Mouse (Mus musculus): Measurements from ENCODE around the gene Ucp3. TPM values are rescaled to one million over a fixed set of nuclear protein-coding genes. Genes with fewer than 3 reads are reported as not detected.

Gene Ucp3
- polyA plus RNA-seq, 1 experiment from 2014 or later: not detected

GRCm38 (mm10) chr7:100448985-100449384 is 23.8 kb upstream of the Ucp3 start:
- peaks cover 81% of the 10 kb centered on the region for H3K36me3 ChIP-seq (ENCODE audit: control insufficient read depth, insufficient read depth, low read length)
- H3K4me3 ChIP-seq (ENCODE audit: low read depth, low read length): no peak overlapping the region
- no peak overlapping the region for H3K4me2 ChIP-seq (ENCODE audit: low read length)
- no peaks in the 10 kb centered on the region for H3K27me3 ChIP-seq (replicated peaks; ENCODE audit: control insufficient read depth, insufficient read depth, low read length)
- no peaks in the 10 kb centered on the region for H3K9me3 ChIP-seq (ENCODE audit: control insufficient read depth, low read length)
- WGBS: 94% methylated on average over 3 of the region's 3 CpGs
- H3K4me1 ChIP-seq (replicated peaks; ENCODE audit: control insufficient read depth, insufficient read depth, low read length): no peaks in the 10 kb centered on the region
- no peak overlapping the region for H3K27ac ChIP-seq (ENCODE audit: low read depth)
- no peak for DNase-seq (ENCODE audit: low spot score)
- no peak for ATAC-seq (replicated peaks; ENCODE audit: low FRiP score, low TSS enrichment, low read depth)
- no peak overlapping the region for H3K9ac ChIP-seq (ENCODE audit: low read length)

GRCm38 (mm10) chr7:100458153-100458552 is 14.6 kb upstream of the Ucp3 start:
- DNase-seq (ENCODE audit: low spot score) (no peak), ATAC-seq (replicated peaks; ENCODE audit: low FRiP score, low TSS enrichment, low read depth) (no peak)
- H3K27ac ChIP-seq (ENCODE audit: low read depth): no peak overlapping the region
- no peaks in the 10 kb centered on the region for H3K4me1 ChIP-seq (replicated peaks; ENCODE audit: control insufficient read depth, insufficient read depth, low read length)
- H3K4me3 ChIP-seq (ENCODE audit: low read depth, low read length): no peak overlapping the region
- no peaks in the 10 kb centered on the region for H3K9me3 ChIP-seq (ENCODE audit: control insufficient read depth, low read length)
- no peaks in the 10 kb centered on the region for H3K27me3 ChIP-seq (replicated peaks; ENCODE audit: control insufficient read depth, insufficient read depth, low read length)
- no peak overlapping the region for H3K9ac ChIP-seq (ENCODE audit: low read length)
- peaks cover 71% of the 10 kb centered on the region for H3K36me3 ChIP-seq (ENCODE audit: control insufficient read depth, insufficient read depth, low read length)
- H3K4me2 ChIP-seq (ENCODE audit: low read length): no peak overlapping the region
- 73% methylated on average over 1 of the region's 1 CpGs for WGBS

GRCm38 (mm10) chr7:100459862-100460261 is 12.9 kb upstream of the Ucp3 start:
- Histone ChIP-seq H3K9me3 (ENCODE audit: control insufficient read depth, low read length) (no peaks in the 10 kb centered on the region), H3K36me3 (ENCODE audit: control insufficient read depth, insufficient read depth, low read length) (peaks cover 54% of the 10 kb centered on the region)

DNA sequence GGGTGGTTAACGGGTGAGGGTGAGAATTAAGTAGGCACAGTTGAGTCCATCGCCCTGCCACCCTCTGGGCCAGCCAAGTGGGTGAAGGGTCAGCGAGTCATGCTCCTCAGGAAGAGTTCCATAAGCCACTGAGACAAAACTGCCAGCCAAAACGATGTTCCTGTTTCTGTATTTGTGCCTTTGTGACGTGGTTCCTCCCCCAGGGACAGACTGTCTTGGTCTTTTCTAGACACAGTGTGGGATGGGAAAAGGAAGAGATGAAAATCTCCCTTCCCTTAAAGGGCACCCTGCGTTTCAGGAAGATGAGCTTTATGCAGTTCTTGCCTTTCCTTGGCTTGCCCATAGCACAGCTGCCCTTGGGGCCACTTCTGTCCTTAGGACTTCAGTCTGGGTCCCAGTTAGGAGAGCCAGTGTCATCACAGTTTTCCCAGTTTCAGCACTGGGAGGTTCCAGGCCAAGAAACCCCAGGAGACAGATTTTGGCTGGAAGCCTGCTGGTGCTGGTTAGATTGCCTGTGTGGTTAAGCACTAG is 11.1 kb upstream of the Ucp3 start:
- H3K27ac ChIP-seq (ENCODE audit: low read depth): no peak overlapping the region
- 86% methylated on average over 6 of the region's 6 CpGs for WGBS
- H3K4me2 ChIP-seq (ENCODE audit: low read length): no peak overlapping the region
- ATAC-seq (replicated peaks; ENCODE audit: low FRiP score, low TSS enrichment, low read depth): no peak
- peaks cover 7% of the 10 kb centered on the region; the same call in 1 of the 2 replicates for H3K4me1 ChIP-seq (replicated peaks; ENCODE audit: control insufficient read depth, insufficient read depth, low read length)
- no peak overlapping the region for H3K4me3 ChIP-seq (ENCODE audit: low read depth, low read length)
- peaks cover 38% of the 10 kb centered on the region for H3K36me3 ChIP-seq (ENCODE audit: control insufficient read depth, insufficient read depth, low read length)
- H3K9ac ChIP-seq (ENCODE audit: low read length): no peak overlapping the region
- no peaks in the 10 kb centered on the region for H3K27me3 ChIP-seq (replicated peaks; ENCODE audit: control insufficient read depth, insufficient read depth, low read length)
- no peak for DNase-seq (ENCODE audit: low spot score)
- no peaks in the 10 kb centered on the region for H3K9me3 ChIP-seq (ENCODE audit: control insufficient read depth, low read length)

More at GRCm38 (mm10) chr7:100459862-100460261, 12.9 kb upstream of the Ucp3 start:
- H3K4me2 ChIP-seq (ENCODE audit: low read length): no peak overlapping the region
- H3K9ac ChIP-seq (ENCODE audit: low read length): no peak overlapping the region
- no peaks in the 10 kb centered on the region for H3K27me3 ChIP-seq (replicated peaks; ENCODE audit: control insufficient read depth, insufficient read depth, low read length)
- H3K27ac ChIP-seq (ENCODE audit: low read depth): no peak overlapping the region
- 83% methylated on average over 3 of the region's 3 CpGs for WGBS
- no peak overlapping the region for H3K4me3 ChIP-seq (ENCODE audit: low read depth, low read length)
- DNase-seq (ENCODE audit: low spot score) (no peak), ATAC-seq (replicated peaks; ENCODE audit: low FRiP score, low TSS enrichment, low read depth) (no peak)
- H3K4me1 ChIP-seq (replicated peaks; ENCODE audit: control insufficient read depth, insufficient read depth, low read length): no peaks in the 10 kb centered on the region

DNA sequence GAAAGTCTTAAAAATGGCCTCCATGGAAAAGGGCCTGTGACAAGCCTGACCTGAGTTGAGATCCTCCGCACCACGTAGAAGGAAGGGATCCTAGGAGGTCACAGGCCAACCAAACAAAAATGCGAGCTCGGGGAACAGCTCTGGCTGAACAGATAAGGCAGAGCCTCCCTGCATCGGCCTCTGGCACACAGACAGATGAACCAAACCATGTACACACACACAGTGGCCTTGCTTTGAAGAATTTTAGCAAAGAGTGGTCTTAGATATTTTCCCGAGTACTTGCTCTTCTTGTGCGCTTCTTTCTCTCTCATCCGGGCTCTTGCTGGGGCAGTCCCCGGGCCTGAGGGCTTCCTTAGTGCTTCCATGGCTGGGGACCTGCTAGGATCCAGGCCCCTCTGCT is 9.6 kb upstream of the Ucp3 start:
- ATAC-seq (replicated peaks; ENCODE audit: low FRiP score, low TSS enrichment, low read depth) (no peak), DNase-seq (ENCODE audit: low spot score) (no peak)
- WGBS: 57% methylated on average over 9 of the region's 9 CpGs
- H3K4me2 ChIP-seq (ENCODE audit: low read length): no peak overlapping the region
- no peak overlapping the region for H3K27ac ChIP-seq (ENCODE audit: low read depth)
- H3K4me1 ChIP-seq (replicated peaks; ENCODE audit: control insufficient read depth, insufficient read depth, low read length): peaks cover 7% of the 10 kb centered on the region; the same call in 1 of the 2 replicates
- no peak overlapping the region for H3K4me3 ChIP-seq (ENCODE audit: low read depth, low read length)
- no peaks in the 10 kb centered on the region for H3K27me3 ChIP-seq (replicated peaks; ENCODE audit: control insufficient read depth, insufficient read depth, low read length)
- no peak overlapping the region for H3K9ac ChIP-seq (ENCODE audit: low read length)
- H3K36me3 ChIP-seq (ENCODE audit: control insufficient read depth, insufficient read depth, low read length): peaks cover 34% of the 10 kb centered on the region
- no peaks in the 10 kb centered on the region for H3K9me3 ChIP-seq (ENCODE audit: control insufficient read depth, low read length)

DNA sequence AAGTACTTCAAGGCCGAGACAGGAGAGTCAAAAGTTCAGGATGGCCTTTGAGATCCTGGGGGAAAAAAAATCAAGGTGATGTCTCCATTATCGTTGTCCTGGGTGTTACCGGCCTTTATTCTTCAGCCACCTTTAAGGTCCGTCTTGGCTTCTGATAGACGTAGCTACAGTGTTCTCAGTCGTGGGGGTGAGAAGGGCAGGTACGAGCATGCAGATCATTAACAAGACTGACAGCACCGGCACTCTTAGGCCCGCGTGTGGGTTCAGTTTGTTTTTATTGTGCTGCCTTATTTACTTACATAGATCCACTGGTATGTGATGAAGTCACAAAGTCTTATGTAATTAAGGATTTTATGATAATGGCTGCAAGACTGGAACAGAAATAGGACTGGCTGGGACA is 9.0 kb upstream of the Ucp3 start:
- H3K9me3 ChIP-seq (ENCODE audit: control insufficient read depth, low read length): no peaks in the 10 kb centered on the region
- H3K4me3 ChIP-seq (ENCODE audit: low read depth, low read length): no peak overlapping the region
- H3K4me2 ChIP-seq (ENCODE audit: low read length): no peak overlapping the region
- peaks cover 7% of the 10 kb centered on the region; the same call in 1 of the 2 replicates for H3K4me1 ChIP-seq (replicated peaks; ENCODE audit: control insufficient read depth, insufficient read depth, low read length)
- H3K9ac ChIP-seq (ENCODE audit: low read length): no peak overlapping the region
- H3K27me3 ChIP-seq (replicated peaks; ENCODE audit: control insufficient read depth, insufficient read depth, low read length): no peaks in the 10 kb centered on the region
- no peak for DNase-seq (ENCODE audit: low spot score)
- H3K36me3 ChIP-seq (ENCODE audit: control insufficient read depth, insufficient read depth, low read length): peaks cover 35% of the 10 kb centered on the region
- ATAC-seq (replicated peaks; ENCODE audit: low FRiP score, low TSS enrichment, low read depth): no peak
- WGBS: 67% methylated on average over 10 of the region's 10 CpGs
- H3K27ac ChIP-seq (ENCODE audit: low read depth): no peak overlapping the region

- WGBS: 95% methylated on average over 7 of the region's 7 CpGs
- no peaks in the 10 kb centered on the region for H3K9me3 ChIP-seq (ENCODE audit: control insufficient read depth, low read length)
- H3K4me2 ChIP-seq (ENCODE audit: low read length): no peak overlapping the region
- peaks cover 7% of the 10 kb centered on the region; the same call in 1 of the 2 replicates for H3K4me1 ChIP-seq (replicated peaks; ENCODE audit: control insufficient read depth, insufficient read depth, low read length)
- H3K27me3 ChIP-seq (replicated peaks; ENCODE audit: control insufficient read depth, insufficient read depth, low read length): no peaks in the 10 kb centered on the region
- ATAC-seq (replicated peaks; ENCODE audit: low FRiP score, low TSS enrichment, low read depth) (no peak), DNase-seq (ENCODE audit: low spot score) (no peak)
- no peak overlapping the region for H3K9ac ChIP-seq (ENCODE audit: low read length)
- H3K27ac ChIP-seq (ENCODE audit: low read depth): no peak overlapping the region
- H3K36me3 ChIP-seq (ENCODE audit: control insufficient read depth, insufficient read depth, low read length): peaks cover 36% of the 10 kb centered on the region
- no peak overlapping the region for H3K4me3 ChIP-seq (ENCODE audit: low read depth, low read length)
Observed at GRCm38 (mm10) chr7:100464248-100464647, 8.5 kb upstream of the Ucp3 start.

DNA sequence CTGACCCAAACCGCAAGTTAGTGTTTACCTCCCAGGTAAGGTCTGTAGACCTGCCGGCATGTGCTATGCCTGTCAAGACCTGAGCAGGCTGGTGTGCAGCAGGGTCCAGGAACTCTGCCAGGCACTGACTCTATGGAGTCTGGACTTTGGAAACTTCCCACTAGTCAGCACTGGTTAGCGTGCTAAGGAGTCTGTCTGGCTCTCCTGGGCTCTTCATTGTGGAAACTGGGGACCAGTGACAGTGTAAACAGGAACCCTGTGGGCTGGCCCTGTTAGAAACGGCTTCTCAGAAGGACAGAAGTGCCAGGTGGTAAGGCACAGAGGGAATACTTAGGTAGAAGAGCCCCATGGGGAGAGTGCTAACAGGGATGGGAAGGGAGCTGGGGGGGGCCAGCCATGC is 7.5 kb upstream of the Ucp3 start:
- peaks cover 7% of the 10 kb centered on the region; the same call in 1 of the 2 replicates for H3K4me1 ChIP-seq (replicated peaks; ENCODE audit: control insufficient read depth, insufficient read depth, low read length)
- no peak overlapping the region for H3K4me3 ChIP-seq (ENCODE audit: low read depth, low read length)
- no peak for DNase-seq (ENCODE audit: low spot score)
- H3K36me3 ChIP-seq (ENCODE audit: control insufficient read depth, insufficient read depth, low read length): peaks cover 36% of the 10 kb centered on the region
- ATAC-seq (replicated peaks; ENCODE audit: low FRiP score, low TSS enrichment, low read depth): no peak
- H3K9ac ChIP-seq (ENCODE audit: low read length): no peak overlapping the region
- H3K4me2 ChIP-seq (ENCODE audit: low read length): no peak overlapping the region
- no peak overlapping the region for H3K27ac ChIP-seq (ENCODE audit: low read depth)
- no peaks in the 10 kb centered on the region for H3K27me3 ChIP-seq (replicated peaks; ENCODE audit: control insufficient read depth, insufficient read depth, low read length)
- H3K9me3 ChIP-seq (ENCODE audit: control insufficient read depth, low read length): no peaks in the 10 kb centered on the region
- WGBS: 76% methylated on average over 4 of the region's 4 CpGs

GRCm38 (mm10) chr7:100465656-100466309 is 7.0 kb upstream of the Ucp3 start:
- WGBS: 42% methylated on average over 5 of the region's 5 CpGs
- H3K36me3 ChIP-seq (ENCODE audit: control insufficient read depth, insufficient read depth, low read length): peaks cover 35% of the 10 kb centered on the region
- H3K4me3 ChIP-seq (ENCODE audit: low read depth, low read length): no peak overlapping the region
- no peak overlapping the region for H3K9ac ChIP-seq (ENCODE audit: low read length)
- peaks cover 7% of the 10 kb centered on the region; the same call in 1 of the 2 replicates for H3K4me1 ChIP-seq (replicated peaks; ENCODE audit: control insufficient read depth, insufficient read depth, low read length)
- ATAC-seq (replicated peaks; ENCODE audit: low FRiP score, low TSS enrichment, low read depth) (0 out of 2 replicates have a peak, but pooled peaks have one; percentile 44), DNase-seq (ENCODE audit: low spot score) (peak; percentile 62)
- H3K9me3 ChIP-seq (ENCODE audit: control insufficient read depth, low read length): no peaks in the 10 kb centered on the region
- no peaks in the 10 kb centered on the region for H3K27me3 ChIP-seq (replicated peaks; ENCODE audit: control insufficient read depth, insufficient read depth, low read length)
- no peak overlapping the region for H3K4me2 ChIP-seq (ENCODE audit: low read length)
- 0 out of 2 replicates have a peak overlapping the region, but pooled peaks have one; percentile 1 for H3K27ac ChIP-seq (ENCODE audit: low read depth)

Measured in intestine, embryonic 14.5 days (tissue).